Mouse (Mus musculus) heart, embryonic 12.5 days (tissue): Measurements from ENCODE around the gene Mcrip1. TPM values are rescaled to one million over a fixed set of nuclear protein-coding genes. Genes with fewer than 3 reads are reported as not detected.
A peak's percentile ranks its signal among the peaks of the same experiment; 100 is the strongest.
"Not testable (repeated sequence)": the region's sequence is repeated elsewhere in the genome, so short reads cannot be mapped to it uniquely, and the experiment has no call there.

ENCODE experiments used
- ATAC-seq: fragments of 200-750 bp; cut with Nextera tagmentation; 2 replicates; pipeline ENCODE4 v1.8.0; 2017; ENCODE audit warnings: moderate TSS enrichment, moderate library complexity; ENCODE audit not compliant: insufficient number of reproducible peaks, low FRiP score
- H3K27ac ChIP-seq: fragments of 300-500 bp; sonication (generic); 2 replicates; pipeline ENCODE4 v1.5.1; 2016; ENCODE audit warnings: mild to moderate bottlenecking, moderate library complexity; ENCODE audit not compliant: poor library complexity, severe bottlenecking
- H3K27me3 ChIP-seq: fragments of 300-500 bp; sonication (generic); replicated peaks from 2 replicates; pipeline ENCODE4 v1.6.1; 2016; ENCODE audit warnings: mild to moderate bottlenecking, moderate library complexity
- H3K36me3 ChIP-seq: fragments of 300-500 bp; sonication (generic); 2 replicates; pipeline ENCODE4 v1.6.1; 2016; ENCODE audit warnings: mild to moderate bottlenecking, moderate library complexity
- H3K4me1 ChIP-seq: fragments of 300-500 bp; sonication (generic); replicated peaks from 2 replicates; pipeline ENCODE4 v1.6.1; 2016; ENCODE audit warnings: mild to moderate bottlenecking
- H3K4me2 ChIP-seq: fragments of 300-500 bp; sonication (generic); 2 replicates; pipeline ENCODE4 v1.6.1; 2016; ENCODE audit warnings: mild to moderate bottlenecking, moderate library complexity
- H3K4me3 ChIP-seq: fragments of 300-500 bp; sonication (generic); 2 replicates; pipeline ENCODE4 v1.5.1; 2016; ENCODE audit warnings: mild to moderate bottlenecking
- H3K9ac ChIP-seq: fragments of 300-500 bp; sonication (generic); 2 replicates; pipeline ENCODE4 v1.6.1; 2016; ENCODE audit warnings: mild to moderate bottlenecking, moderate library complexity
- H3K9me3 ChIP-seq: fragments of 300-500 bp; sonication (generic); replicated peaks from 2 replicates; pipeline ENCODE4 v1.6.1; 2016; ENCODE audit warnings: mild to moderate bottlenecking, moderate library complexity
- WGBS: fragments of 180-500 bp; shearing (Covaris S2); methylation state at CpG from one replicate; pipeline ENCODE4 v1.1.7; 2016; 5-methylcytosine and 5-hydroxymethylcytosine counted together
- polyA plus RNA-seq: library from polyadenylated mRNA; unstranded; fragments of >200 nt; fragmentation: Nextera tagmentation; extraction: Ambion mirVana; gene quantifications from 2 replicates; pipeline ENCODE4 v1.2.1, GENCODE M21; 2016

Gene Mcrip1
- polyA plus RNA-seq, 1 experiment from 2014 or later, result 126 TPM

- no peaks in the 10 kb centered on the region for H3K27me3 ChIP-seq
- no peaks in the 10 kb centered on the region for H3K9me3 ChIP-seq
- peaks cover 24% of the 10 kb centered on the region for H3K4me1 ChIP-seq
- ATAC-seq, result no peak
- peak overlapping the region; percentile 88 for H3K4me2 ChIP-seq
- under 1% methylated on average over 23 of the region's 23 CpGs for WGBS
- H3K27ac ChIP-seq, result peak overlapping the region; percentile 98
- peak overlapping the region; percentile 92 for H3K9ac ChIP-seq
- peak overlapping the region; percentile 95 for H3K4me3 ChIP-seq
- peaks cover 42% of the 10 kb centered on the region for H3K36me3 ChIP-seq
Observed at GRCm38 (mm10) chr11:120573585-120574277, 24.2 kb upstream of the Mcrip1 start.

DNA sequence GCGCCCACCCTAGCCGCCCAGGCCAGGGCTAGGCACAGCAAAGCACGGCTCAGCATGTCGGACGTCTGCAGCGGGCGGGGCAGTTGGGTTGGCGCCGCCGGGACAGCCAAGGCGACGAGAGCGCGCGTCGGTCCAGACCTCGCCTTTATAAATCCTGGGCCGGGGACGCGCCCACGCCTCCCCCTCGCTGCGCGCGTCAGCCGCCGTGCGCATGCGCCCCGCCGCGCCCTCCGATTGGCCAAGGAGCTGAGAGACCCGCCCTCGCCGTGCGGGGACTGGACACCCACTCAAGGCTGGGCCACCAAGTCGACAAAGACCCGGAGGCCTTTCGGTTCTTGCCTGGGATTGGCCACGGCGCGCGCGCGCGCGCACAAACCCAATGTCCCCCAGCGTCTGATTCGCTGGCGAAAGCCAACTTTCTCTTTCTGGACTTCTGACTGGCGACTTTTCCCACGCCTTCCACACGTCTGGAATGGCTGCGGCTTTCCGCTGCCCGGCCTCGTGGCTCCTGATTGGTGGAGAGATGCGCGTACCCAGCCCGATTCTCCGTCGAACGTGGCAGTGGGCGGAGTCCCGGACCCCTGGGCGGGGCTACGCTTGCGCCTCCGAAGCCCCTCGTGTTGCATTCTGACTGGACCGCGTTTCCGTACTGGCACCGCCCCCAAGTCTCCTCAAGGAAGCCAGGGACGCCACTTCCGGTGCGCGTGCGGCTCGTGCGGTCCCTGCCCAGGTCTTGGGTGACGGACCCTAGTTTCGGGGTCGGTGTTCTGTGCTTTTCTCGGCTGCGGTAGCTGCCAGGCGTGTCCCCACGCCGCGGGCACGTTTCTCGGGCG, 23.4 kb upstream of the Mcrip1 start, which contains the start of gene P4hb:
Gene P4hb (minus strand): TSS at position 502 of the 833 bp plus-strand sequence.
- ATAC-seq, result peak; percentile 97
- H3K4me3 ChIP-seq, result peak within 1 kb of the TSS; percentile 95

DNA sequence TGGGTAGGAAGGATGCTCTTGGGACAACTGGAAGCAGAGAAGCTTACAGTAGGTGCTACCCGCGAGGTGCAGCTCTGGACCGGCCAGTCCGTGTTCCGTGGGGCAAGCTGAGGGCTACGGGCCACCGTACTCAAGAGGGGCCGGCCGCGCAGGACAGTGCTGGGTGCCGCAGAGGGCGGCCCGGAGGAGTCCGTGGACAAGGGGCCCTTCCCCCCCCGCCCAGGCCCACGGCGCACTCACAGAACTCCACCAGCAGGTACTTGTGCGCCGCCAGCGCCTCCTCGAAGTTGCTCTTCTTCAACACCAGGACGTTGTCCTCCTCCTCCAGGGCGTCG, 22.9 kb upstream of the Mcrip1 start:
- ATAC-seq, result peak; percentile 34
- Histone ChIP-seq H3K27me3 (no peaks in the 10 kb centered on the region), H3K9me3 (no peaks in the 10 kb centered on the region), H3K36me3 (peaks cover 42% of the 10 kb centered on the region), H3K4me2 (peak overlapping the region; percentile 80), H3K27ac (peak overlapping the region; percentile 98), H3K4me3 (peak overlapping the region; percentile 95), H3K4me1 (peaks cover 21% of the 10 kb centered on the region), H3K9ac (peak overlapping the region; percentile 96)
- under 1% methylated on average over 24 of the region's 24 CpGs for WGBS

More for the DNA sequence above, 23.4 kb upstream of the Mcrip1 start, which contains the start of gene P4hb:
- H3K9me3 ChIP-seq, result no peaks in the 10 kb centered on the region
- H3K9ac ChIP-seq, result peak within 1 kb of the TSS; percentile 96
- H3K4me1 ChIP-seq, result peaks cover 21% of the 10 kb centered on the region
- peaks cover 42% of the 10 kb centered on the region for H3K36me3 ChIP-seq
- peak within 1 kb of the TSS; percentile 88 for H3K4me2 ChIP-seq
- no peaks in the 10 kb centered on the region for H3K27me3 ChIP-seq
- WGBS, result under 1% methylated on average over 94 of the region's 94 CpGs
- peak within 1 kb of the TSS; percentile 98 for H3K27ac ChIP-seq

DNA sequence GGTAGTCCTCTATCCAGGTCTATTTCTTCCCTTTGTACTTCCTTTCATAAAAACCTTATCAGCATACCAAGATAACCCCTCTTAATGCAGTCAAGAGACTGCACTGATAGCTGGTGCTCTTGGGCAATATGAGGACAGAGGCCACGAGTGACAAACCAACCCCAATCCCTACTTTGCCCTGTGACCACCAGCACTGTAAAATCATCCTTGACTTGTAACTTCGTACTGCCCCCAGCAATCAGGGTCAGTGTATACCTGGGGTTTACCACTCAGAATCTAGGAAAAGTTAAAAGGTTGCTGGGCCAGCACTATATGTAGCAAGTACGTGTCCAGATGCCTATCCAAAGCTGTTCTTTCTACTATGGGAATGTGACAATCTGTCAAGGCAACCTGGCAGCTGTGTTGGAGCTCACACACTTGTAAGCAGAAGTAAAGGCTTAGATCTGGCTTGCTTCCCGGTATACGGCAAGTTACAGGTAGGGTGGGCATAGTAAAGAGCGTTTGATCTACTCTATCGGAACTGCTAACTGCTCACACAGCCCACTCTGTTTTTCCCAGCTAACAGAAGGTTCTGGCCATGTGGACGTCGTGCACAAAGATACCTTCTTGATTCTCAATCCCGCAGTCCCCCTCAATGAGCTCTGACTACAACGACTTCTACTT, 22.4 kb upstream of the Mcrip1 start:
- peaks cover 42% of the 10 kb centered on the region for H3K36me3 ChIP-seq
- no peaks in the 10 kb centered on the region for H3K9me3 ChIP-seq
- H3K4me1 ChIP-seq, result peaks cover 21% of the 10 kb centered on the region
- 6% methylated on average over 11 of the region's 11 CpGs for WGBS
- no peaks in the 10 kb centered on the region for H3K27me3 ChIP-seq
- no peak for ATAC-seq
- peak overlapping the region; percentile 80 for H3K4me2 ChIP-seq
- peak overlapping the region; percentile 98 for H3K27ac ChIP-seq
- peak overlapping the region; percentile 96 for H3K9ac ChIP-seq
- H3K4me3 ChIP-seq, result peak overlapping the region; percentile 95

- ATAC-seq, result no peak
- Histone ChIP-seq H3K4me2 (peak overlapping the region; percentile 80), H3K4me1 (peaks cover 21% of the 10 kb centered on the region), H3K27me3 (no peaks in the 10 kb centered on the region), H3K4me3 (peak overlapping the region; percentile 95), H3K36me3 (peaks cover 47% of the 10 kb centered on the region), H3K9ac (peak overlapping the region; percentile 96), H3K27ac (no peak overlapping the region), H3K9me3 (no peaks in the 10 kb centered on the region)
- WGBS, result 39% methylated on average over 3 of the region's 3 CpGs
Observed at GRCm38 (mm10) chr11:120571122-120571521, 21.6 kb upstream of the Mcrip1 start.

DNA sequence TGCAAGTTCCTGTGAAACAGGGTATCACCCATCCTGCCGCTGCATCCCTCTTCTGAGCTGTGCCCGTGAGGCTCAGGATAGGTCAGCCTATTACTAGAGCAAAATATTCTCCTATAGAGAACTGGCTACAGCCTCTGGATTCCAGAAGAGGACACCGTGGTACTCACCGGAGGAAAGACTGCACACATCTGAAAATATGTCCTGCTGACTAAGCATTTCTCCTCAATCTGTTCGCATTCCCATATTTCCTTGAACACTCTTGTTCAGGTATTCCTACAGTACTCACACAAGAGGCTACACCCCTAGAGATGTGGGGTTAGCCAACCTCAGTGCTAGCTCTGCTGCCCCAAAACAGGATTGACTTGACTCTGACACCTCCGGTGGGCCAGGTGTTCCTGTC, 18.8 kb upstream of the Mcrip1 start:
- Histone ChIP-seq H3K4me3 (no peak overlapping the region), H3K36me3 (peaks cover 74% of the 10 kb centered on the region), H3K9me3 (no peaks in the 10 kb centered on the region), H3K4me2 (no peak overlapping the region), H3K4me1 (peaks cover 13% of the 10 kb centered on the region), H3K27me3 (no peaks in the 10 kb centered on the region), H3K27ac (no peak overlapping the region), H3K9ac (no peak overlapping the region)
- WGBS, result 92% methylated on average over 6 of the region's 6 CpGs
- ATAC-seq, result no peak

DNA sequence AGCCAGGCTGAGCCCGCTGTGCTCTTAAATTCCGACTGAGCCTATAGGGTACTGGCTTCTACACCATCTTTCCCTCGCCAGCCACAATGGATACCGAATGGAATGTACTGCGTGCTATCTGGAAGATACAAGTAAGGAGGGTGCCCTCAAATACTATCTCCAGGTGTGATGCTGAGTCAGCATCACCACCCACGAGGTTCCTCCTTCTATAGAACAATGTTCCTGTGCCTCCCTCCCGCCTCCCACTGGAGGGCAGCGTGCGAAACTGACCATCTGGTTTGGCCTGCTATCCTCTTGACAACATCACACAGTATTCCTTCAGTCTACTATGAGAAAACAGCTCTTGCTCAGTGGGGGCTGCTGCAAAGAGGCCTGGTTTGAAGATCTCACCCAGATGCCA, 15.6 kb upstream of the Mcrip1 start:
- Histone ChIP-seq H3K36me3 (peaks cover 92% of the 10 kb centered on the region), H3K4me2 (no peak overlapping the region), H3K9ac (no peak overlapping the region; the same call in 1 of the 2 replicates), H3K9me3 (no peaks in the 10 kb centered on the region), H3K4me3 (no peak overlapping the region), H3K27me3 (no peaks in the 10 kb centered on the region), H3K27ac (no peak overlapping the region), H3K4me1 (no peaks in the 10 kb centered on the region)
- 82% methylated on average over 9 of the region's 9 CpGs for WGBS
- ATAC-seq, result no peak

DNA sequence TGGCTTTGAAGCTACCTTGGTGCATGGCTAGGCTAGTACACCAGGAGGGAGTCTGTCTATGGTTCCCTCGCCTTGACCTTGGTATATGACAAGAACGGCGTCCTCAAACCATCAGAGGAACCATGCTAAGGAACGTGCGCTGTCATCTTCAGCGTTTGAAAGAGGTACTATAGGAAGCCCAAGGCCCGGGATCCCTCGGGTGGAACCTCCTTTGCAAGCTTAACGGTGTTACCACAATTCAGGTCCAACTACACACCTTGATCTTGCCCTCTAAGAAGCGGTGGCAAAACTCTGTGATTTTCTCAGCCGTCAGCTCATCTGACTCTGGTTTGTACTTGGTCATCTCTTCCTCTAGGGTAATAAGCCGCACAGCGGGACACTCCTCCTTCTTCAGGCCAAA, 13.4 kb upstream of the Mcrip1 start:
- no peak for ATAC-seq
- 95% methylated on average over 13 of the region's 13 CpGs for WGBS

GRCm38 (mm10) chr11:120560952-120561728, 11.6 kb upstream of the Mcrip1 start:
- H3K9me3 ChIP-seq, result peaks cover 4% of the 10 kb centered on the region; the same call in 1 of the 2 replicates
- H3K4me2 ChIP-seq, result no peak overlapping the region
- no peaks in the 10 kb centered on the region for H3K27me3 ChIP-seq
- no peaks in the 10 kb centered on the region for H3K4me1 ChIP-seq
- H3K4me3 ChIP-seq, result no peak overlapping the region
- ATAC-seq, result no peak
- H3K9ac ChIP-seq, result no peak overlapping the region
- H3K27ac ChIP-seq, result no peak overlapping the region
- H3K36me3 ChIP-seq, result peaks cover 74% of the 10 kb centered on the region
- 88% methylated on average over 13 of the region's 13 CpGs for WGBS

More for the DNA sequence above, 13.4 kb upstream of the Mcrip1 start:
- no peak overlapping the region for H3K4me3 ChIP-seq
- H3K27ac ChIP-seq, result no peak overlapping the region
- H3K4me2 ChIP-seq, result no peak overlapping the region
- H3K27me3 ChIP-seq, result no peaks in the 10 kb centered on the region
- no peaks in the 10 kb centered on the region for H3K9me3 ChIP-seq
- peaks cover 92% of the 10 kb centered on the region for H3K36me3 ChIP-seq
- no peaks in the 10 kb centered on the region for H3K4me1 ChIP-seq
- no peak overlapping the region for H3K9ac ChIP-seq

GRCm38 (mm10) chr11:120558843-120559242, 9.3 kb upstream of the Mcrip1 start:
- H3K27me3 ChIP-seq, ATAC-seq, H3K27ac ChIP-seq, H3K4me2 ChIP-seq, H3K9ac ChIP-seq, H3K9me3 ChIP-seq, H3K4me3 ChIP-seq: not testable (repeated sequence)
- peaks cover 15% of the 10 kb centered on the region for H3K4me1 ChIP-seq
- H3K36me3 ChIP-seq, result peaks cover 52% of the 10 kb centered on the region
- WGBS, result 90% methylated on average over 6 of the region's 6 CpGs
